Mouse (Mus musculus) cerebellum, adult 9-11 months (tissue): ENCODE data around the gene Snupn.
"Not testable (repeated sequence)": the region's sequence is repeated elsewhere in the genome, so short reads cannot be mapped to it uniquely, and the experiment has no call there.

Experiments used
- DNase-seq: peaks from one replicate; pipeline ENCODE4 v3.0.0; 2022

Snupn gene

GRCm38 (mm10) chr9:56936861-56937222 is 13.8 kb upstream of the Snupn start:
- DNase-seq: no peak

DNA sequence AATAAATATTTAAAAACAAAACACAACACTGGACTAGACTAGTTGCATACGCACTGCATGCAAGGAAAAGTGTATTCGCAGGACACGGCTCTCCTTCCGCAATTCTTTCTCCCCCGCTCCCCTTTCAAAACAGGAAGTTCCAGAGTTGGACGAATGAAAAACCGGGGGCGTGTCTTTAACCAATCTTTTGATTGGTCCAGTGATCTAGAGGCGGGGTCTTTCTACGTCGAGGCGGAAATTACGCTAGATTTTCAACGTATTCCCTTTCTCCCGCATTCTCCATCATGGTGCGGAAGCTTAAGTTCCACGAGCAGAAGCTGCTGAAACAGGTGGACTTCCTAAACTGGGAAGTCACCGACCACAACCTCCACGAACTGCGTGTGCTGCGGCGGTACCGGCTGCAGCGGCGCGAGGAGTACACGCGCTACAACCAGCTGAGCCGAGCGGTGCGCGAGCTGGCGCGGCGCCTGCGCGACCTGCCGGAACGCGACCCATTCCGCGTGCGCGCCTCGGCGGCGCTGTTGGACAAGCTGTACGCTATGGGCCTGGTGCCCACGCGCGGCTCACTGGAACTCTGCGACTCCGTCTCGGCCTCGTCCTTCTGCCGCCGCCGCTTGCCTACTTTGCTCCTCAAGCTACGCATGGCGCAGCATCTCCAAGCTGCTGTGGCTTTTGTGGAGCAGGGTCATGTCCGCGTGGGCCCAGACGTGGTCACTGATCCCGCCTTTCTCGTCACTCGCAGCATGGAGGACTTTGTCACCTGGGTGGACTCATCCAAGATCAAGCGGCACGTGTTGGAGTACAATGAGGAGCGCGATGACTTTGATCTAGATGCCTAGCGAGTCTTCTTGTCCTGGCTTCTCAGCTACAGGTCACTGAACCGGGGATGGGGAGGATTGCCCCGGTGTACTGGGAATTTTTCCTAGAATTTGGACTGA is 13.2 kb upstream of the Snupn start, which contains the start of gene Imp3:
TSS of gene Imp3 (plus strand) at position 253 of the 938 bp plus-strand sequence.
- DNase-seq: peak; percentile 92

DNA sequence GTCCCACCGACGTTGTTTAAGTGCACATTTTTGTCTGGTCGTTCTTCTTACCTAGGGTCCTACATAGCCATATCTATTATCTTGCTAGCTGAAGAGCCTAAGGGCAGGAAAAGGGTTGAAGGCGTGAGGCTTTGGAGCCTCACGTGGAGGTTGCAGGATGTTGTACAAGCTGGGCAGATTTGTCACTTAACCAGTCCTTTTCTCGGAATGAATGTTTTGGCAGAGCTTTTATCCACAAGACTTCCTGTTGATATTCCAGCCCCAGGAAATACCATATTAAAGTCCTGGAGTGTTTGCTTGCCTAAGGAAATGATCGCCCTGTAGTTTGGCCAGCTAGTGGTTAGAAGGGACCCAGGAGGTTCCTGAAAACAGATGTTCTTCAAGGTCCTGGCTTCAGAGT is 12.3 kb upstream of the Snupn start:
- DNase-seq: no peak

- peak; percentile 43 for DNase-seq
Observed at GRCm38 (mm10) chr9:56947481-56947880, 3.2 kb upstream of the Snupn start.

- DNase-seq: not testable (repeated sequence)
Observed at GRCm38 (mm10) chr9:56948699-56949098, 2.0 kb upstream of the Snupn start.

DNA sequence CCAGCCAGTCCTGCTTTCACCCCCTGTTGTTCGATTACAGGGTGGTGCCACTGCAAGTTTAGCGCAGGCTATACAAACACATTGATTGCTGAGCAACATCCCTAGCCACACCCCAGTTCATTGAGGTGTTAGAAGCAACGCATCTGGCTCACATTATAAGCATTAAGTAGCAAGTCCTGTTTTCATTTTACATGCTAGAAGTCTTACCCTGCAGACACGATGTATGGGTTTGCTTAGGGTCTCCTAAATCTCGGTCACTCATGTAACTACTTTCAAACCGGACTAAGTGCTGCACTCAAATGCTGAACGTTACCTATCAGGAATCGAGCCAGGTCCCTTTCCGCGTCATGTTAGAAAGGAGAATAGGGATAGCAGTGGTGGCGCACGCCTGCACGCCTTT is 911 bp upstream of the Snupn start:
- DNase-seq: peak; percentile 30

DNA sequence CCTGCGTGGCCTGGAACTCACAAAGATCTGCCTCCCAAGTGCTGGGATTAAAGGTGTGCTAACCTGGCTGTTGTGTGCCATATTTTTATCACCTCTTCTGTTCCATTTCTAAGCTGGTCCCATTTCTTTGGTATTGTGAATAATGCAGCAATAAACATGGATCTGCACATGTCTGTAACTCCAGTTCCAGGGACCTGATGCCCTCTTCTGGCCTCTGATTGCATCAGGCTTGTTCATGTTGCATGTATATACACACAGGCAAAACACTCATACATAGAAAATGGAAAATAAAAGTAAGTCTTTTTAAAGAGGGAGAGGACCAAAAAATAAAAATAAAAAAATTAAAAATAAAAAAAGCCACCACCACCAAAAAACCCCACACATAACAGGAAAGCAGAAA is 2.9 kb downstream of the Snupn start:
- no peak for DNase-seq

DNA sequence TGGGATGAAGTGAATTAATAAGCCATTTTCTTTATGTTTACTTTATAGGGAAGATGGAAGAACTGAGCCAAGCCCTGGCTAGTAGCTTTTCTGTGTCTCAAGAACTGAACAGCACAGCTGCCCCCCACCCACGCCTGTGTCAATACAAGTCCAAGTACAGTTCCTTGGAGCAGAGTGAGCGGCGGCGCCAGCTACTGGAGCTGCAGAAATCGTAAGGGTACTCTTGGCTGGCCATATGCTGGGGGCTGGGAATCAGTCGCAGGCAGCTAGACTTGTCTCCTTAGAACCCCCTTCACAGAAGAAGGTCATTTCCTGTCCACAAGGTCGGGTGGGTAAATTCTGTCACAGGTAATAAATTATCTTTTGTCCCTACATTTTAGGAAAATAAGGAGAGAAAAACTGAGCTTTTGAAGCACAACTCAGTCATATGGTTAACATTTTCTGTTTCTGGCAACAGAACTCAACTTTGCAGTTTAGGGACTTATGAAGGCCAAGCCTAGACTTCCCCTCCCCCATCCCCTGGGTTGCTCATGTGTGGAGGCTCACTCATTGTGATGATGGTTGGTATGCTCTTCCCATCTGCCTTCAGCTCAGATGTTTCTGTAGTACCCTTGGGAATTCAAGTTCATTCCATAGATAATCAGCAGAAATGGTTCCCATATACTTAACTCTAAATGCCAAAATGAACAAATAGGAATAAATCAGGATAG is 6.4 kb downstream of the Snupn start:
- DNase-seq: no peak

DNA sequence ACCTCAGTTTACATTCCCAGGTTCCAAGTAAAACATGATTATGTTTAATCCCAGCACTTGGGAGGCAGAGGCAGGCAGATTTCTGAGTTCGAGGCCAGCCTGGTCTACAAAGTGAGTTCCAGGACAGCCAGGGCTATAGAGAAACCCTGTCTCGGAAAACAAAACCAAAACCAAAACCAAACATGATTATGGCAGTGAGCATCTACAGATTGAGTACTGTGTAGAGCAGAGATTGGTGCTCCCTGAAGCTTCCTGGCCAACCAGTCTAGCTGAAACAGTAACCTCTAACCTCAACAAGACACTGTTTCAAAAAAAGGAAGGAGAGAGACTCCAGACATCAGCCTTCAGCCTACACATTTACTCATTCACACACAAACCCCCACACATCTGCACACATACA is 8.0 kb downstream of the Snupn start:
- DNase-seq: no peak

DNA sequence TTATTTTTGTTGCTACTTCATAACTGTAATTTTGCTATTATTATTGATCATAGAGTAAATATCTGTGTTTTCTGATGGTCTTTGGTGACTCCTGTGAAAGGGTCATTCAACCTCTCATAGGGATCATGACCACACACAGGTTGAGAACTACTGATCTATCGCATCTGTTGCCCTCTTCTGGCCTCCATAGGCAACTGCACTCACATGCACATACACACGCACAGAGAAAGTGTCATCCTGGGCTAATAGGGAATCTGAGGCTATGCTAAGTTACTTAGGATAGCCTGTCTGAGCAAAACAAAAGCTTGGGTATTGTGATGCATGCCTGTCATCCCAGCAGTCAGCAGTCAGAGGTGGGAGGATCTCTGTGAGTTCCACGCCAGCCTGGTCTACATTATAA is 10.9 kb downstream of the Snupn start:
- DNase-seq: no peak

DNA sequence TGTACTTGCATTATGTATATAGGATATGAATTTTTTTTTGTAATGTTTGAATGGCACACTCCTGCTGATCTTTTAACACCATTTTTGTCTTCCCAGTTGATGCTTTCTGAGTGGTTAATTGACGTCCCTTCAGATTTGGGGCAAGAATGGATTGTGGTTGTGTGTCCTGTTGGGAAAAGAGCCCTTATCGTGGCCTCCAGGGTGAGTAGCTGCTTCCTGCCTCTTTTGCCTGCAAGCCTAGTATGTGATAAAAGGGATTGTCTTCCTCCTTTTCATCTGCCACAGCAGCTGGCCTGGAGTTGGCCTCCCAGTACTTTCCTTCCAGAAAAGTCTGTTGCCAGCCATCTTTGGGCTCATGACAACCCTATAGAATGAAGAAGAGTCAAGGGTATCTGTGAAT is 19.5 kb downstream of the Snupn start:
- DNase-seq: no peak

- no peak for DNase-seq
Observed at GRCm38 (mm10) chr9:56973960-56974524, 23.4 kb downstream of the Snupn start.

- no peak for DNase-seq
Observed at GRCm38 (mm10) chr9:56975199-56975598, 24.5 kb downstream of the Snupn start.

GRCm38 (mm10) chr9:56980186-56980585 is 29.5 kb downstream of the Snupn start:
- no peak for DNase-seq

- no peak for DNase-seq
Observed at GRCm38 (mm10) chr9:56981502-56981901, 30.8 kb downstream of the Snupn start.

GRCm38 (mm10) chr9:56994286-56995197 is 43.9 kb downstream of the Snupn start, which contains the start of gene Ptpn9:
TSS of gene Ptpn9 (plus strand) at chr9:56994923.
- DNase-seq: peak; percentile 85

DNA sequence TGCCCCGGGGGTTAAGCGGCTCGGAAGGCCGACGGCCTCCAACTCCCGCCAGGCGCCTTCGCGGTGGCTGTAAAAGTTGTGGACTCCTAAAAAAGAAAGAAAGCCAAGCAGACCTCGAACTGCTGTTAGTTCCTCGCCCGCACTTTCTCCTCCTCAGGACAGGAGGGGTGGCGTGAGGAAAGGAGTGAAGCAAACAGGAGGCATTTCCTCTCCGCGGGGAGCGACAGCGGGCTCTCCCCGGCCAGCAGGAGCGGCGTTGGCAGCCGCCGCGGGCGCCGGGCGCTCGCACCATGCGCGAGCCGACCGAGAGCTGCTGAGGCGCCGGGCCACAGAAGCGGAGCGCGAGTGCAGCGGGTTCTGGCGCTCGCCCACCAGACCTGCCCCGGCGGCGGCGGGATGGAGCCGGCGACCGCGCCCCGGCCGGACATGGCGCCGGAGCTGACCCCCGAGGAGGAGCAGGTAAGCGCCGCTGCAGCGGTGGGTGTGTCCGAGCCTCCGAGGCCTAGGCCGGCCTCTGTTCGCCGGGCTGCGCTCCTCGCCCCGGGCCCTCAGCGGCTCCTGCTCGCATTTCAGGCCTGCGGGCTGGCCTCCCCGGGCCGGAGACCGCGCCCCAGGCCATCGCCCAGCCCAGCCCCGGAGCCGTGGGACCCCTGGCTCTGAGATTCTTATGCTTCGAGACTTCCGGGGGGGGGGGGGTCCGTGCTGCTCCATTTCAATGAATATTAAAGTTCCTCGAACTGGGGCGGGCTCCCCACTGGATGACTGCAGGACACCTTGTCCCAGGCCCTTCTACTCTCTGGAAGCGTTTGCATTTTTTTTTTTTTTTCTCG is 44.7 kb downstream of the Snupn start:
- DNase-seq: peak; percentile 47

DNA sequence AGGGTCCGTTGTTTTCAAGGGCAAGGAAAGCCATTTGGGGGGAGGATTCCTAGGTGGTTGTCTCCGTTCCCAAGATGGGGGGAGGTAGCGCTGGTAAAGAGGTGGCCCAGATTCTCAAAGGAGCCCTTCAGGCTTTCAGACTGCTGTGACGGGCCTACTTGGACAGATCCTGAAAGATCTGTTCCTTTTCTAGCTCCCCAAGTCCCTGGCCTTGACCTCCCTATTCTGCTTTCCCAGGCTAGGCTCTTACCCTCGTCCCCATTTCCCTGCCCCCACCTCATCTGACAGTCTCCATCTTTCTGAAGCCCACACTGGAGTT is 45.3 kb downstream of the Snupn start:
- peak; percentile 26 for DNase-seq

- not testable (repeated sequence) for DNase-seq
Observed at GRCm38 (mm10) chr9:56997206-56997605, 46.5 kb downstream of the Snupn start.

DNA sequence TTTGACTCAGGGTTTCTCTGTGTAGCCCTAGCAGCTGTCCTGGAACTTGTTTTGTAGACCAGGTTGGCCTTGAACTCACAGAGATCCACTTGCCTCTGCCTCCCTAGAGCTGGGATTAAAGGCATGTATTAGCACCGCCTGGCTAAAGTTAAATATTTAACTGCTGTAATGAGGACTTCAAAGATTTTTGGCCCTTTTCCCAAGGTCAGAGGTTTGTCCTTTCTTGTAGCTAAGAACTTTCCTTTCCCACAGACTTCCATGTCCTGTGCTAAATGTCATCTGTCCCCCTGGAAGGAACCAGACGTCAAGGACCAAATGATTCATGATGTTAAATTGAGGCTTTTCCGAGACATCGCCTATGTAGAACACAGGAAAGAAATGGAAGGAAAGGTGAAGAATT is 52.3 kb downstream of the Snupn start:
- no peak for DNase-seq

DNA sequence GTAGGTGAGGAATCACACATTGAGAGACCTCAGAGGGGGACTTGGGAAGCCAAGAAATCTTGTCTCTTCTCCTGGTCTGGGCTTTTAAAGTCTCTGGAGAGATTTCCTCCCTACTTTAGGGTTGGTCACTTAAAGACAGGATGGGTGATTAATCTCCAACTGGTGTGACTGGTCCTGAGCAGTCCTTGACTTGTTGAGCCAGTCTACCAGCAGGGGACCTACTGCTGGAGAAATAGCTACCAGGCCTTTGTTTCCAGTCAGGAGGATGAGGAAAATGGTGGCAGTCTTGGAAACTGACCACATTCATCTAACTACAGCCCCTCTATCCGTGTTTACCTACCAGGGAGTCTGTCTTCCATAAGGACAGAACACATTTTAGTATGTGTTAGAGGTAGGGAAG is 61.7 kb downstream of the Snupn start:
- DNase-seq: no peak

DNA sequence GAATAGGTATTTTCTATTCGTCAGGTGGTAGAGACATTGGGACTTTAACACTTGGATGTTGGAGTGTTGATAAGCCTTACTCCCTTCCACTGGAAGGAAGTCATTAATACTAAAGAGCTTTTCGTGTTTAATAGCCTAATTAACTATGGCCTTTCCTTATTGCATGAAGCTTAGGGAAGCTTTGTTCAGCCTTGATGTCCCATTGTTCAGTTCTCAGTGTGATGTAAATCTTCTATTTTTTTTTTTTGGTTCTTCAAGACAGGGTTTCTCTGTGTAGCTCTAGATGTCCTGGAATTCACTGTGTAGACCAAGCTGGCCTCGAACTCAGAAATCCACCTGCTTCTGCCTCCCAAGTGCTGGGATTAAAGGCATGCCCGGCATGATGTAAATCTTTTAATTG is 62.2 kb downstream of the Snupn start:
- DNase-seq: no peak
